8 mouse cellular contexts compared by ENCODE assay signal in the genomic region with DNA sequence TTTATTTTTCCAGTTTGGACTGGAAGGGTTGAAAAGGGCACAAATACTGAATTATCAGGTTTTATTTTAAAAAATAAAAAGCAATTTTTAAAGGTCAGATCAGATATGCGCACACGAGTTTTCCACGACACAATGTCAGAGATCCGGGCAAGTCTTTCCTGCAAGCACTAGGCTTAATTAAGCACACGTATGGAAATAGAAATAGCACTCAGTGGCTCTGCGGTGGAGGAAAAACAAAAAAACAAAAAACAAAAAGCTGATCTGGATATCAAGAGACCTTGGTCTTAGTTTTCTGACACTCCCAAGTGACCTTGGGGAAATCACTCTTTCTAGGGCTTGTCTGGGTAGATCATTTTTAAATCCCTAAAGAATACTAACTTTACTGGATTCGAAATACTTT. TPM values are rescaled to one million over a fixed set of nuclear protein-coding genes. Genes with fewer than 3 reads are reported as not detected.
DNase-seq lines count a peak whose midpoint lies in the region; ATAC-seq and TF ChIP-seq lines count a peak whose summit lies in the region.

No protein-coding gene starts in this region.

- peak overlapping the region; percentile 89 for H3K4me2 ChIP-seq in lung, embryonic 14.5 days
- H3K4me2 ChIP-seq in embryonic facial prominence, embryonic 12.5 days (replicated peaks) = peak overlapping the region; percentile 73
- peak overlapping the region; percentile 60 for H3K4me2 ChIP-seq in intestine, embryonic 15.5 days (replicated peaks)
- peak overlapping the region; percentile 89 for H3K4me2 ChIP-seq in neural tube, embryonic 14.5 days (ENCODE audit: low read depth, low read length)

- WGBS in lung, embryonic 14.5 days = 1% methylated on average over 7 of the region's 7 CpGs
- WGBS in embryonic facial prominence, embryonic 12.5 days = 2% methylated on average over 7 of the region's 7 CpGs
- WGBS in intestine, embryonic 15.5 days = under 1% methylated on average over 7 of the region's 7 CpGs
- WGBS in neural tube, embryonic 14.5 days = 2% methylated on average over 7 of the region's 7 CpGs

- H3K9me3 ChIP-seq in lung, embryonic 14.5 days (ENCODE audit: low read depth, low read length) = no peaks in the 10 kb centered on the region
- no peaks in the 10 kb centered on the region for H3K9me3 ChIP-seq in embryonic facial prominence, embryonic 12.5 days
- no peaks in the 10 kb centered on the region for H3K9me3 ChIP-seq in intestine, embryonic 15.5 days
- no peaks in the 10 kb centered on the region for H3K9me3 ChIP-seq in neural tube, embryonic 14.5 days (ENCODE audit: control insufficient read depth, low read length)

- no peaks in the 10 kb centered on the region for H3K36me3 ChIP-seq in lung, embryonic 14.5 days (ENCODE audit: insufficient read depth)
- H3K36me3 ChIP-seq in embryonic facial prominence, embryonic 12.5 days = 0 out of 2 replicates have a peak, but pooled peaks cover 2% of the 10 kb centered on the region
- H3K36me3 ChIP-seq in intestine, embryonic 15.5 days = no peaks in the 10 kb centered on the region
- H3K36me3 ChIP-seq in neural tube, embryonic 14.5 days (ENCODE audit: control insufficient read depth, insufficient read depth, low read length) = no peaks in the 10 kb centered on the region

- ATAC-seq in lung, embryonic 14.5 days (ENCODE audit: insufficient read depth) = no peak
- ATAC-seq in embryonic facial prominence, embryonic 12.5 days (ENCODE audit: insufficient number of reproducible peaks, insufficient read depth, low FRiP score, low TSS enrichment) = no peak
- no peak for ATAC-seq in intestine, embryonic 15.5 days
- ATAC-seq in neural tube, embryonic 14.5 days (ENCODE audit: low read depth) = no peak
- ATAC-seq in activated CD4-positive, CD25-positive, alpha-beta regulatory T cell, adult 4 months = no peak

- H3K27ac ChIP-seq in lung, embryonic 14.5 days (ENCODE audit: low read depth) = peak overlapping the region; percentile 99
- H3K27ac ChIP-seq in embryonic facial prominence, embryonic 12.5 days = peak overlapping the region; percentile 97
- H3K27ac ChIP-seq in intestine, embryonic 15.5 days = peak overlapping the region; percentile 98
- H3K27ac ChIP-seq in neural tube, embryonic 14.5 days (ENCODE audit: low read depth, low read length) = peak overlapping the region; percentile 98; the same call in 1 of the 2 replicates

- peaks cover 5% of the 10 kb centered on the region for H3K4me1 ChIP-seq in lung, embryonic 14.5 days (ENCODE audit: insufficient read depth)
- peaks cover 11% of the 10 kb centered on the region; the same call in 1 of the 2 replicates for H3K4me1 ChIP-seq in embryonic facial prominence, embryonic 12.5 days
- H3K4me1 ChIP-seq in intestine, embryonic 15.5 days (replicated peaks) = peaks cover 4% of the 10 kb centered on the region; the same call in 1 of the 2 replicates
- peaks cover 16% of the 10 kb centered on the region for H3K4me1 ChIP-seq in neural tube, embryonic 14.5 days (ENCODE audit: control insufficient read depth, insufficient read depth, low read length)

- TF ChIP-seq CTCF in lung, embryonic 14.5 days (IDR thresholded peaks at IDR 0.05; ENCODE audit: low read depth) = no peak

- DNase-seq in lung, embryonic 14.5 days = peak; percentile 13
- DNase-seq in lung, postnatal 4 days = no peak
- no peak for DNase-seq in gastrocnemius, postnatal 25 days
- no peak for DNase-seq in ovary, postnatal 14 days (ENCODE audit: low spot score)

- no peaks in the 10 kb centered on the region for H3K27me3 ChIP-seq in lung, embryonic 14.5 days (ENCODE audit: insufficient read depth, low read length)
- H3K27me3 ChIP-seq in embryonic facial prominence, embryonic 12.5 days = no peaks in the 10 kb centered on the region
- H3K27me3 ChIP-seq in intestine, embryonic 15.5 days (replicated peaks) = no peaks in the 10 kb centered on the region
- no peaks in the 10 kb centered on the region for H3K27me3 ChIP-seq in neural tube, embryonic 14.5 days (ENCODE audit: control insufficient read depth, insufficient read depth, low read length)

- H3K9ac ChIP-seq in lung, embryonic 14.5 days = peak overlapping the region; percentile 96
- peak overlapping the region; percentile 99 for H3K9ac ChIP-seq in embryonic facial prominence, embryonic 12.5 days
- peak overlapping the region; percentile 99 for H3K9ac ChIP-seq in intestine, embryonic 15.5 days
- H3K9ac ChIP-seq in neural tube, embryonic 14.5 days (replicated peaks; ENCODE audit: low read depth, low read length) = peak overlapping the region; percentile 95

- peak overlapping the region; percentile 96 for H3K4me3 ChIP-seq in lung, embryonic 14.5 days (ENCODE audit: low read depth, low read length)
- peak overlapping the region; percentile 96 for H3K4me3 ChIP-seq in embryonic facial prominence, embryonic 12.5 days
- H3K4me3 ChIP-seq in intestine, embryonic 15.5 days (replicated peaks) = peak overlapping the region; percentile 91
- H3K4me3 ChIP-seq in neural tube, embryonic 14.5 days (ENCODE audit: low read depth, low read length) = peak overlapping the region; percentile 100

RNA-seq across cellular contexts. Expression of a gene that starts 1.0 kb away (rescaled TPM):
- 178 and 185 TPM in 2 replicates for polyA plus RNA-seq in lung, embryonic 14.5 days (2014; fragmentation: Nextera tagmentation; extraction: Ambion mirVana)
- 130 and 150 TPM in 2 replicates for polyA plus RNA-seq in embryonic facial prominence, embryonic 12.5 days (2016; fragmentation: Nextera tagmentation; extraction: Ambion mirVana)
- 138 and 140 TPM in 2 replicates for polyA plus RNA-seq in intestine, embryonic 15.5 days (2015; fragmentation: Nextera tagmentation; extraction: Ambion mirVana)
- 123 and 131 TPM in 2 replicates for polyA plus RNA-seq in neural tube, embryonic 14.5 days (2014; fragmentation: Nextera tagmentation; extraction: Ambion mirVana)
- 10 to 100 TPM; 74.9 to 81.8 TPM for total RNA-seq in gastrocnemius, postnatal 25 days (2021)
- 100 to 1,000 TPM; 111 to 134 TPM for polyA plus RNA-seq in activated CD4-positive, CD25-positive, alpha-beta regulatory T cell, adult 4 months (2017; shearing (Covaris generic))

RNA-seq across cellular contexts. Expression of a gene that starts 21.9 kb away (rescaled TPM):
- 31.0 and 31.3 TPM in 2 replicates for polyA plus RNA-seq in lung, embryonic 14.5 days (2014; fragmentation: Nextera tagmentation; extraction: Ambion mirVana)
- polyA plus RNA-seq in embryonic facial prominence, embryonic 12.5 days (2016; fragmentation: Nextera tagmentation; extraction: Ambion mirVana) = 35.3 and 37.1 TPM in 2 replicates
- polyA plus RNA-seq in intestine, embryonic 15.5 days (2015; fragmentation: Nextera tagmentation; extraction: Ambion mirVana) = 32.0 TPM in 2 replicates
- 47.9 and 49.8 TPM in 2 replicates for polyA plus RNA-seq in neural tube, embryonic 14.5 days (2014; fragmentation: Nextera tagmentation; extraction: Ambion mirVana)
- 1 to 10 TPM; 7.7 to 9.3 TPM for total RNA-seq in gastrocnemius, postnatal 25 days (2021)
- 10 to 100 TPM; 59.1 to 69.0 TPM for polyA plus RNA-seq in activated CD4-positive, CD25-positive, alpha-beta regulatory T cell, adult 4 months (2017; shearing (Covaris generic))

RNA-seq across cellular contexts. Expression of a gene that starts 33.7 kb away (rescaled TPM):
- 1.6 and 1.7 TPM in 2 replicates for polyA plus RNA-seq in lung, embryonic 14.5 days (2014; fragmentation: Nextera tagmentation; extraction: Ambion mirVana)
- polyA plus RNA-seq in embryonic facial prominence, embryonic 12.5 days (2016; fragmentation: Nextera tagmentation; extraction: Ambion mirVana) = 2.3 and 3.6 TPM in 2 replicates
- polyA plus RNA-seq in intestine, embryonic 15.5 days (2015; fragmentation: Nextera tagmentation; extraction: Ambion mirVana) = 1.1 and 1.3 TPM in 2 replicates
- 20.6 and 21.2 TPM in 2 replicates for polyA plus RNA-seq in neural tube, embryonic 14.5 days (2014; fragmentation: Nextera tagmentation; extraction: Ambion mirVana)
- under 1 TPM; 0.05 to 0.15 TPM for total RNA-seq in gastrocnemius, postnatal 25 days (2021)
- polyA plus RNA-seq in activated CD4-positive, CD25-positive, alpha-beta regulatory T cell, adult 4 months (2017; shearing (Covaris generic)) = 1 to 10 TPM in 1 of 2 experiments, under 1 TPM in 1; 0.94 to 1.4 TPM
